Mouse (Mus musculus) stomach, embryonic 16.5 days (tissue): ENCODE results near the gene Kif1b. TPM values are rescaled to one million over a fixed set of nuclear protein-coding genes. Genes with fewer than 3 reads are reported as not detected.

Experiments
- ATAC-seq: fragments of 200-750 bp; cut with Nextera tagmentation; 2 replicates; pipeline ENCODE4 v1.8.0; 2017; ENCODE audit warnings: moderate number of reproducible peaks, moderate TSS enrichment; ENCODE audit not compliant: insufficient read depth, low FRiP score
- H3K27ac ChIP-seq: fragments of 300-500 bp; sonication (generic); 2 replicates; pipeline ENCODE4 v1.5.1; 2014; ENCODE audit warnings: low read length
- H3K27me3 ChIP-seq: fragments of 300-500 bp; sonication (generic); 2 replicates; pipeline ENCODE4 v1.6.1; 2014; ENCODE audit warnings: low read length, control low read depth, mixed read lengths; ENCODE audit not compliant: control insufficient read depth, insufficient read depth
- H3K36me3 ChIP-seq: fragments of 300-500 bp; sonication (generic); 2 replicates; pipeline ENCODE4 v1.6.1; 2014; ENCODE audit warnings: low read length; ENCODE audit not compliant: control insufficient read depth, insufficient read depth
- H3K4me1 ChIP-seq: fragments of 300-500 bp; sonication (generic); 2 replicates; pipeline ENCODE4 v1.6.1; 2014; ENCODE audit warnings: low read length, control low read depth, mixed read lengths; ENCODE audit not compliant: control insufficient read depth, insufficient read depth
- H3K4me2 ChIP-seq: fragments of 300-500 bp; sonication (generic); 2 replicates; pipeline ENCODE4 v1.6.1; 2014; ENCODE audit warnings: low read depth, low read length, mixed read lengths
- H3K4me3 ChIP-seq: fragments of 300-500 bp; sonication (generic); replicated peaks from 2 replicates; pipeline ENCODE4 v1.5.1; 2014; ENCODE audit warnings: mild to moderate bottlenecking, low read length
- H3K9ac ChIP-seq: fragments of 300-500 bp; sonication (generic); 2 replicates; pipeline ENCODE4 v1.6.1; 2014; ENCODE audit warnings: low read length
- H3K9me3 ChIP-seq: fragments of 300-500 bp; sonication (generic); replicated peaks from 2 replicates; pipeline ENCODE4 v1.6.1; 2016; ENCODE audit warnings: low read length, control low read depth; ENCODE audit not compliant: control insufficient read depth
- WGBS: fragments of 180-500 bp; shearing (Covaris S2); extraction: QIAGEN DNeasy Blood & Tissue Kit; methylation state at CpG from one replicate; pipeline ENCODE4 v1.1.7; 2014; 5-methylcytosine and 5-hydroxymethylcytosine counted together
- polyA plus RNA-seq: library from polyadenylated mRNA; unstranded; fragments of >200 nt; fragmentation: Nextera tagmentation; extraction: Ambion mirVana; gene quantifications from 2 replicates; pipeline ENCODE4 v1.2.1, GENCODE M21; 2015

The Kif1b gene
- 27.1 and 29.5 TPM in 2 replicates for polyA plus RNA-seq

DNA sequence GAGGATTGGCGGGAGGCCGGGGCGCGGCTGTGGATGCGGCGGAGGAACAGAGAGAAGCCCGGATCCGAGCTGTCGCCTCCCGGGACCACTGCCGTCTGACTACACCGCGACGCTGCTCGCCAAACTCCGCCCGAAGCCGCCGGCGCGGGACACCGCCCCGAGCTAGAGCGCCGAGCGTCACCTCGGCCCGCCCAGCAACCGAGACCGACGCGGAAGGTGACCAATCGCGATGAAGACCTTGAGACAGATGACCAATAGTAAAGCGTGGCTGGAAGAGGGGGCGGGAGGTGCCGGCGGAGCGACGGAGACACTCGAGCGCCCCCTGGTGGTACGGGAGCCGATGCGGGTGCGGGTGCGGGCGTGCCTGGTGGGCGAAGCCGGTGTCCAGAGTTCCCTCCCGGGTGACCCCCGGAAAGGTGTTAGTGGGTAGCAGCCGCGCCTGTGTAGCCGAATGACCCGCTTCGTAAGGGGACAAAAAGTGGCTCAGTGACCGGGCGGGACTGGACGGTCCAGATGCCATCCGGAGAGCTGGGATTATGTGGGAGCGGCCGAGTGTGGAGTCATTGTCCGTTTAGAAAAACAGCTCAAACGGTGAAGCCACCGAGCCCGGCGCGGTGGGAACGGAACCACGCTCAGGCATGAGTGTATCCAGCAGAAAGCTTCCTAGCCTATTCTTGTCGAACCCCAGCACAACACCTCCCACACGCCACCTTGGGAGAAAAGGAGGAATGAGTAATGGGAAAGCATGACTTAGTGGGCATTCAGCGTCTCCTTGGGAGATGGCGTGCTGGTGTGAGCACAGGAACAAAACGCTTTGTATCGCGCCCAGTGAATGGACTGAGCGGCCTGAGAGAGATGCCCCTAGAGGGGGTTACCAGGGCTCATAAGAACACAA lies at the start of gene Kif1b:
Gene Kif1b (minus strand): TSS at position 98 of the 895 bp plus-strand sequence.
- H3K36me3 ChIP-seq: no peaks in the 10 kb centered on the region
- peak within 1 kb of the TSS; percentile 92 for H3K9ac ChIP-seq
- WGBS: under 1% methylated on average over 79 of the region's 79 CpGs
- peak; percentile 99 for ATAC-seq
- H3K4me2 ChIP-seq: peak within 1 kb of the TSS; percentile 76
- no peaks in the 10 kb centered on the region for H3K27me3 ChIP-seq
- peak within 1 kb of the TSS; percentile 91 for H3K4me3 ChIP-seq
- H3K27ac ChIP-seq: peak within 1 kb of the TSS; percentile 88
- no peaks in the 10 kb centered on the region for H3K9me3 ChIP-seq
- peaks cover 23% of the 10 kb centered on the region for H3K4me1 ChIP-seq

GRCm38 (mm10) chr4:149354671-149355070 lies 47.2 kb upstream of the Kif1b start:
- Histone ChIP-seq H3K4me1 (no peaks in the 10 kb centered on the region), H3K4me2 (no peak overlapping the region), H3K4me3 (no peak overlapping the region), H3K9me3 (no peaks in the 10 kb centered on the region), H3K27me3 (no peaks in the 10 kb centered on the region), H3K36me3 (peaks cover 21% of the 10 kb centered on the region), H3K27ac (no peak overlapping the region), H3K9ac (no peak overlapping the region)
- WGBS: 96% methylated on average over 8 of the region's 8 CpGs
- no peak for ATAC-seq

DNA sequence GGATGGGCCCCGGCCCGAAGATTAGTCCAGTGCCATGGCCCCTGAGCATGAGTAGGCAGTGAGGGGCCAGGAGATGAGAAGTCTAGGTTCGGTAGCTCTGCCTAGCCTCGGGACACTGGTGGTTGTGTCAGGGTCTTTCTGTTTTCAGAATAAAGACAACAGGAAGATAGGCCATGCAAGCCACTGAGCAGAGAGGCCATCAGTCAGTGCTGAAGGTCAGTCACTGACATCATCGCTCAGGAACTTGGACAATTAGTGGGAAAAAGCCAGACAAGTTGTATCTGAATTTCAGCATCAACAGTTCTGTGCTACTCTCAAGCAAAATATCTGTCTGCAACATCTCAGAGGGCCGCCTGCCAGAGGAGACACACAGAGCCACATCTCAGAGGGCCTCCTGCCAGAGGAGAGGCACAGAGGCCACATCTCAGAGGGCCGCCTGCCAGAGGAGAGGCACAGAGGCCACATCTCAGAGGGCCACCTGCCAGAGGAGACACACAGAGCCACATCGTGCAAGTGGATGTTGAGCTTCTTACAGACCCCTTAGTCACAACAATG lies 44.2 kb upstream of the Kif1b start:
- Histone ChIP-seq H3K4me2 (no peak overlapping the region), H3K36me3 (peaks cover 24% of the 10 kb centered on the region), H3K27ac (no peak overlapping the region), H3K9ac (no peak overlapping the region), H3K4me3 (no peak overlapping the region), H3K4me1 (no peaks in the 10 kb centered on the region), H3K9me3 (no peaks in the 10 kb centered on the region), H3K27me3 (no peaks in the 10 kb centered on the region)
- WGBS: 88% methylated on average over 8 of the region's 8 CpGs
- ATAC-seq: no peak

DNA sequence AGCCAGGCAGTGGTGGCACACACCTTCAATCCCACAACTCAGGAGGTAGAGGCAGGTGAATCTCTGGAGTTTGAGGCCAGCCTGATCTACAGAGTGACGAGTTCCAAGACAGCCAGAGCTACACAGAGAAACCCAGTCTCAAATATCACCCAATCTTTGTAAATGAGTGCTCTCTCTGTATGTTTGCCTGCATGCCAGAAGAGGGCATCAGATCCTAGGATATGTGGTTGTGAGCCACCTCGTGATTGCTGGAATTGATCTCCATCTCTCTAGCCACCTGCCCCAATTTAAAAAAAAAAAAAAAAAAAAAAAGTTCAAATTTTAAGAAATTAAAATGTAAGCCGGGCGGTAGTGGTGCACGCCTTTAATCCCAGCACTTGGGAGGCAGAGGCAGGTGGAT lies 41.5 kb upstream of the Kif1b start:
- ATAC-seq: no peak
- Histone ChIP-seq H3K36me3 (peaks cover 15% of the 10 kb centered on the region), H3K27ac (no peak overlapping the region), H3K4me2 (no peak overlapping the region), H3K4me3 (no peak overlapping the region), H3K4me1 (no peaks in the 10 kb centered on the region), H3K9me3 (no peaks in the 10 kb centered on the region), H3K9ac (no peak overlapping the region), H3K27me3 (no peaks in the 10 kb centered on the region)
- 78% methylated on average over 5 of the region's 5 CpGs for WGBS

- 82% methylated on average over 5 of the region's 5 CpGs for WGBS
- Histone ChIP-seq H3K4me1 (no peaks in the 10 kb centered on the region), H3K4me2 (no peak overlapping the region), H3K9me3 (no peaks in the 10 kb centered on the region), H3K4me3 (no peak overlapping the region), H3K27ac (no peak overlapping the region), H3K36me3 (peaks cover 21% of the 10 kb centered on the region), H3K9ac (no peak overlapping the region), H3K27me3 (no peaks in the 10 kb centered on the region)
- ATAC-seq: no peak
These were observed 38.4 kb upstream of the Kif1b start for GRCm38 (mm10) chr4:149345873-149346272.

DNA sequence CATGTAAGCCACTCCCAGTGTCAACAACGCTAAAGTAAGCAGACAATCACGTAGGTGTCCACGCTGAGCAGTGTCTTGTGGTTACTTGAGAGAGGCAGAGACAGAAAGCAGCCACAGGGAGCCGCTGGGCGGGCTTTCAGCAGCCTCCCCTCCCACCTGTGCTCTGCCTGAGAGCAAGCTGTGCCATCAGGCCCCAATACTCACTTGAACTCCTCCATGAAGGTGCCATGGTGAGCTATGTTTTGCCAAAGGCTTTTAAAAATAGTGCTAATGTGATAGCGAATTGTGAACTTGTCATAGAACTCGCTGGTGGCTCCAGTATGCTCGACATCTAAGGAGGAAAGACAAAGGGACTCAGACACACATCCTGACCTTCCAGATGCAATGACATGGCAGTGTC lies 36.8 kb upstream of the Kif1b start:
- no peaks in the 10 kb centered on the region for H3K4me1 ChIP-seq
- H3K36me3 ChIP-seq: peaks cover 17% of the 10 kb centered on the region; the same call in 1 of the 2 replicates
- H3K9me3 ChIP-seq: no peaks in the 10 kb centered on the region
- ATAC-seq: no peak
- H3K27me3 ChIP-seq: no peaks in the 10 kb centered on the region
- no peak overlapping the region for H3K9ac ChIP-seq
- WGBS: 77% methylated on average over 8 of the region's 8 CpGs
- no peak overlapping the region for H3K4me3 ChIP-seq
- no peak overlapping the region for H3K27ac ChIP-seq
- H3K4me2 ChIP-seq: no peak overlapping the region

DNA sequence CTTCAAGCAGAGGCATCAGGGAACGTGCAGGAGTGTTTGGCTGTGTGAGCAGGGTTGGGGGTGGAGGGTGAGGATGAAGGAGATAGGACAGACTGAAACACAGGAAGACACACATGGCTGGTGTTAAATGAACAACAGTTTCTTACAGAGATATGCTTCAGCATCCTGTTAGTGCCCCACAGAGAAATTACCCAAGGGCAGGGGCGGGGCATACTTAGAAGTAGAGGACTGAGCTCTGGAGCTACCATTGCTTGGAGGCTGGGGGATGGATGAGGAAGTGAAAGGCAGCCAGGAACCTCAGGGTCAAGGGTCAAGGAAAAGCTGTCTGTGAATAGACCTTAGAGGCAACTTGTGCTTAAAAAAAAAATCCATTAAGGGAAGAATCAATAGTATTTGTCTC lies 33.2 kb upstream of the Kif1b start:
- no peaks in the 10 kb centered on the region for H3K4me1 ChIP-seq
- ATAC-seq: no peak
- WGBS: 49% methylated on average over 2 of the region's 2 CpGs
- no peak overlapping the region for H3K4me3 ChIP-seq
- no peaks in the 10 kb centered on the region for H3K27me3 ChIP-seq
- no peak overlapping the region for H3K9ac ChIP-seq
- 0 out of 2 replicates have a peak, but pooled peaks cover 12% of the 10 kb centered on the region for H3K36me3 ChIP-seq
- no peak overlapping the region for H3K27ac ChIP-seq
- no peaks in the 10 kb centered on the region for H3K9me3 ChIP-seq
- no peak overlapping the region for H3K4me2 ChIP-seq

- WGBS: 56% methylated on average over 5 of the region's 5 CpGs
- no peaks in the 10 kb centered on the region for H3K27me3 ChIP-seq
These were observed 32.1 kb upstream of the Kif1b start for GRCm38 (mm10) chr4:149339426-149340214.

DNA sequence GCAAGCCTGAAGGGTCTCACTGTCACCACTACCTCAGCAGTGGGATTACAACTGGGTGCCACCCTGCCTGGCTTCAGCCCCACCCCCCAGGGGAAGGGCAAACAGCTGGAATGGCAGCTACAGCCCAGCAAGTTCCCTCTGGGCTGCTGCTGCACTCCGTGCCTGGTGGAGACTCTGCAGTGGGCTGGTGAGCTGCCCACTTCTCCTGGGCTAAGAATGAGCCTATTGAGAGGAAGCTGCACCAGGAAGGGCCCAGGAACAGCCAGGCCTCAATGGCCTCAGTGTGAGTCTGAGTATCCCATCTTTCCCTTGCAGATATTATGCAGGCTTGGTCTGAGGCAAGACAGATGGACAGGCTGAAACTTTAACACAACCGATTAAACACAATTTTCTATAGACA lies 30.6 kb upstream of the Kif1b start:
- H3K4me2 ChIP-seq: no peak overlapping the region
- 74% methylated on average over 2 of the region's 2 CpGs for WGBS
- no peaks in the 10 kb centered on the region for H3K9me3 ChIP-seq
- H3K9ac ChIP-seq: no peak overlapping the region
- no peak overlapping the region for H3K4me3 ChIP-seq
- no peak for ATAC-seq
- 0 out of 2 replicates have a peak, but pooled peaks cover 7% of the 10 kb centered on the region for H3K36me3 ChIP-seq
- H3K4me1 ChIP-seq: no peaks in the 10 kb centered on the region
- H3K27me3 ChIP-seq: no peaks in the 10 kb centered on the region
- no peak overlapping the region for H3K27ac ChIP-seq

More at GRCm38 (mm10) chr4:149339426-149340214, 32.1 kb upstream of the Kif1b start:
- Histone ChIP-seq H3K9me3 (no peaks in the 10 kb centered on the region), H3K9ac (no peak overlapping the region), H3K36me3 (0 out of 2 replicates have a peak, but pooled peaks cover 7% of the 10 kb centered on the region), H3K27ac (no peak overlapping the region), H3K4me1 (no peaks in the 10 kb centered on the region), H3K4me3 (no peak overlapping the region), H3K4me2 (no peak overlapping the region)
- ATAC-seq: no peak
